Mouse (Mus musculus): ENCODE data around the gene Ccdc170.

DNA sequence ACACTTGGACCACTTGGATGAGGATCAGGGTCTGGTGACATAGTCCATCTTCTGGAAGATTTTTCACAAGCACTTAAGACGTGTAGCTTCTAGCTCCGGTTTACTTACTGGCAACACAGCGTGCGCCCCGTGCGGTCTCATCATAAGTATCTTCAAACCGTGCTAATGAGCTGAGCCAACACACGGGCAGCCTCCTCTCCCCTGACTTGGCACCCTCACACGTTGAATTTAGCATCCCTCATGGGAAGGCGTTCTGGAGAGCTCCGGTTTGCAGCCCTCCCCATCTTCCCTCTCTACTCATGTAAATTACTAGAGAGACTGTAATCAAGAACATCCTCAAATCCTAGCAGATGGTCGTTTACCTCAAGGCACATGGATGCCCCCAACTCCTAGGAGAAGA, 116.6 kb downstream of the Ccdc170 start:
- TF ChIP-seq CTCF (IDR thresholded peaks at IDR 0.05; ENCODE audit: insufficient read depth, low read length) (no peak), POLR2A (IDR thresholded peaks at IDR 0.05; ENCODE audit: borderline replicate concordance, extremely low read depth, low read depth, low read length) (no peak)

All from lung, adult 2 months (tissue).